Mouse (Mus musculus) right cerebral cortex, postnatal 10 days (tissue): Measurements from ENCODE around the gene Siglec1.
"Not testable (repeated sequence)": the region's sequence is repeated elsewhere in the genome, so short reads cannot be mapped to it uniquely, and the experiment has no call there.

Source experiments
- DNase-seq, 2 experiments: peaks; one replicate each; pipeline ENCODE4 v3.0.0; 2021; ENCODE audit warnings: low spot score in 2 of 2

The Siglec1 gene

GRCm38 (mm10) chr2:131053851-131054645 lies 32.5 kb downstream of the Siglec1 start:
- no peak for DNase-seq

DNA sequence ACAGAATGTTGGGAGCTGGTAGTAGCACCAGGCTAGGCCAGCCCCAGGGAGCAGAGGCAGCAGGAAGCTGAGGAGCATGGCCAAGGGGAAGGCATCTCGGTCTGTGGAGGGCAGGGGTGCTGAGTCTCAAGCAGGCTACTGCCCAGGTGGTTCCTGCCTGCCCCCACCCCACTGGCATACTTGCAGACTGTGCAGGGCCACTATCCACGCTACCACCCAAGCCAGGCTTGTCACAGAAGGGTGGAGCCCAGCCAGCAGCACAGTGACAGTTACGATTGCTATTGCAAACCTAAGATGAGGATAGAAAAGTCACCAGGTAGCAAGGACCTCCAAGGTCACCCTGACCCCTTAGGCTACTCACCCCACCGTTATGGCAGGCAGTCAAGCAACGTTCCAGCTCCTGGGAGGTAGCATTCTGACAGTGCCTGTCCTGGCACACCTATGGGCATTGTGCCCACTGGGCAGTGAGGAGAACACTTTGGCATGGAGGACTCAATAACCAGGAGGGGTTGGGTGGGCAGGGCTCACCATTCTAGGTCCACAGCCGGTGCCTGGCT lies 33.6 kb downstream of the Siglec1 start:
- DNase-seq, result no peak

- no peak for DNase-seq
Observed at GRCm38 (mm10) chr2:131052043-131052442, 34.5 kb downstream of the Siglec1 start.

DNA sequence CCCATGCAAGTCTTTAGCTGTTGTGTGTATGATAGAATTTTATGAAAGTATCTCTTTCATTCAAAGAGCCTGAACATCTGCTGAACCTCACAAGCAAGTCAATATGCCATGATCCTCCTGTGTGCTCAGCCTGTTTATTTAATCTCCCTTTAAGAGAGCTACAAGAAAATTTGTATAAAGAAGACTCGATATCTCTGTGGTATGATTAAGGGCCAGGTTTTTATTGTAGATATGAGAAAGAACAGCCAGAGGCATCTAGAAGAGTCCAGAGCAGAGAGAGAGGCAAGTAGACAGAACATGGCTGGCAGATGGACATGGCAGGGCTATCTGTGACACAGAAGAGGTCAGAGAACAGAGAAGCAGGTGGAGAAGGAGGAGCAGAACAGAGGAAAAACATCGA lies 40.5 kb downstream of the Siglec1 start:
- DNase-seq, result no peak

GRCm38 (mm10) chr2:131044989-131045720 lies 41.4 kb downstream of the Siglec1 start:
- DNase-seq, result peak in 1 of 2 experiments; percentile 28

- DNase-seq, result no peak
Observed at GRCm38 (mm10) chr2:131044354-131044852, 42.2 kb downstream of the Siglec1 start.

DNA sequence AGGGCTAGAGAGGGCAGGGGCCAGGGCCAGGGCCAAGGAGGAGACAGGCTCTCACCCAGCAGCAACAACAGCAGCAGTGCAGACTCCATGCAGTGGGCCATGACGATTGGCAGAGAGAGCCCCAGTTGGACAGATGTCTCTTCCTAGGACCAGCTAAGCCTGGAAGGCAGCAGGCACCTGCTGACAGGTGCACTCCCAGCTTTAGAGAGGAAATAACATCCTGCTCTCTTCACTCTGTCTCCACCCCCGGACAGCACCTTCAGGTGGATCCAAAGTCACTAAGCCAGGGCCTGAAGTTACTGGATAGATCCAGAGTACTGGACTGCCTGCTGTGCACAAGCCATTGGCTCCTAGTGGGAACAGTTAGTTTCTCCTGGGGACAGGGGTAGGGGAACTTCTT lies 43.6 kb downstream of the Siglec1 start, which contains the start of gene Gfra4:
TSS of gene Gfra4 (minus strand) at position 101 of the 400 bp plus-strand sequence.
- DNase-seq, result no peak

DNA sequence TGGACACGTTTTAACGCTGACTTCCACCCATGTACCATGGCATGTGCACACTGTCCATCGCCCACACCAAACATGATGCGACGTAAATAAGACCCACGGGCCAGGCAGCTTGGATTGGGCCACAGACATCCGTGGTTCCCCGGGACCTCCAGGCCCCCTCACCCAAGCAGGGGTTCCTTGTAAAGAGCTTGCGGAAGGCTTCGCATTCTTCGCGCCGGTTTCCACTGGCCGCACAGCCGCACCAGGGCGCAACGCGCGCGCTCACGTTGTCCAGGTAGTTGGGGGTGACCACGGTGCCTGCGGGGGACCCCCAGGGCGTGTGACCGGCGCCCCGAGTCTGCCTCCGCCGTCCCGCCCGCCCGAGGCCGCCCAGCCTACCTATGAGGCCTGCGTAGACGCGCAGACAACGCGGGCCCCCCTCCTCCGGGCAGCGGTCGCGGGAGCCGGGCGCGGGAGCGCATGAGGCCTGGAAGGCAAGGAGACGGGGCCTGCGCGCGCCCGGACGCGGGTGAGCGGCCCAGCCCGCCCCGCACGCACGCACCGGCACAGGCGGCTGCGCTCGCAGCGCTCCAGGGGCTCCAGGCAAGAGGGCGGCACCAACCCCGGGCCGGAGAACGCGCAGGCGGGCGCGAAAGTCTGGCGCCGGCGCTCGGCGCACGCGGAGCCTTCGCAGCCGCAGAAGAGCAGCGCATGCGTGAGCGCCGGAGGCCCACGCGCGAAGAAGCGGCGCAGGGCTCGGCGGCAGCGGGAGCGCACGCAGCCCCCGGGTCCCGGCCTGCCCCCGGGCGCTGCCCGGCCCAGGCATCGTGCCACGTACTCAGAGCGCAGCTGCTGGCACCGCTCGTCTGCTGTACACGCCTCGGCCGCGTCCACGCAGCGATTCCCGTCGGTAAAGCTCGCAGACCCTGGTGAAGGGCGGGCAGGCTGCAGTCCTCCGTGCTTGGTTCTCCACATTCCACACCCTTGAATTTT lies 45.4 kb downstream of the Siglec1 start:
- DNase-seq, result peak; percentile 86 to 88

- DNase-seq, result no peak
Observed at GRCm38 (mm10) chr2:131038675-131039074, 47.9 kb downstream of the Siglec1 start.

DNA sequence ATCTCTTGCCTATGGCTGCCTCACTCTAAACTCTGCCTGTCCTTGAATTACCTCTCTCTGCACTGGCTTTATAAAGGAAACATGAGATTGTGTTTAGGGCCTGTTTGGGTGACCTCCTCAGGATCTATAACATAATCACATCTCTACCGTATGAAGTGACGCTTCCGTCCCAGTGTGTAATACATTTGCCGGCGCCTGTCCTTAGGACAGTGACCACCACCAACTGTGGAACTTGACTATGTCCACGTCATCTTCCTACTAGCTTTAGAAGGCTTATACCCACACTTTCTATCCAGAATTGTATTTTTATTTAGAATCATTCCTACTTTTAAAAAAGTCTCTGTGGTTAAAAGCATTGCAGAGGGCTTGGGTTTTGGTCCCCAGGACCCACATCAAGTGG lies 48.4 kb downstream of the Siglec1 start:
- no peak for DNase-seq

- peak; percentile 42 to 60 for DNase-seq
Observed at GRCm38 (mm10) chr2:131037226-131037990, 49.2 kb downstream of the Siglec1 start.

DNA sequence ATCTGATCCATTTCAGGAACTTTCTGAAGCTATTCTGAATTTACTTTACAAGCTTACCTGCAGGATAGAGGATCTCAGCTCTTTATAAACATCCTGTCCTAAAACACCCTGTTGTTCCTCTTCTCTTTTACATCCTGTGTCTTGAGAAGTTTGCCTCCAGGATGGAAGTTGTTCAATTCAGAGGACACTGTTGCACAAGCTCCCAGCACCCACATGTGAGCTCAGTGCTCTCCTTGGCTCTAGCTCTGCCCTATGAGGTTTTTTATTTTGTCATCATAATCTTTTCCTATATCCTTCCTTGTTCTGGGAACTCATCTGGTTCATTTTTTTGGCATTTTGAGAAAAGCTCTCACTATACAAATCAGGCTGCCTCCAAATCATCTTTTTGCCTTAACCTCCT lies 49.8 kb downstream of the Siglec1 start:
- DNase-seq, result no peak

DNA sequence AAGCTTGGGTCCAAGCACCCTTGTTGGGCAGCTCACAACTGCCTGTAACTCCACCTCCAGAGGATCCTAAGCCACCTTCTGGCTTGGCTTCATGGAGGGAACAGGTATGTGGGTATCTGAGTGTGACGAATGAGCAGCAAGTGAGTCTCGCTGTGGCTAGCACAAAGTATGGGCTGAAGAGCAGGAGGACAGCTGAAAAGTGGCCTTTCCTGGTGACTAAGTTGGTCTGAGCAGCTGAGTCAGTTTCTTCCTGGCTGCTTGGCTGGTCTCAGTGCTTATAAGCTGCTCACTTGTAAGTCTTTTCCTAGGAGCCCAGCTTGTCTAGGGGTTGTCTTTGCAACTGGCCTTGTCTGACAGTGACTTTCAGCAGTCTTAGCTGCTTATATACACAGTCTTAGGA lies 50.2 kb downstream of the Siglec1 start:
- DNase-seq, result no peak

- DNase-seq, result not testable (repeated sequence)
Observed at GRCm38 (mm10) chr2:131031406-131031805, 55.2 kb downstream of the Siglec1 start.

GRCm38 (mm10) chr2:131030998-131031397 lies 55.6 kb downstream of the Siglec1 start:
- no peak for DNase-seq

DNA sequence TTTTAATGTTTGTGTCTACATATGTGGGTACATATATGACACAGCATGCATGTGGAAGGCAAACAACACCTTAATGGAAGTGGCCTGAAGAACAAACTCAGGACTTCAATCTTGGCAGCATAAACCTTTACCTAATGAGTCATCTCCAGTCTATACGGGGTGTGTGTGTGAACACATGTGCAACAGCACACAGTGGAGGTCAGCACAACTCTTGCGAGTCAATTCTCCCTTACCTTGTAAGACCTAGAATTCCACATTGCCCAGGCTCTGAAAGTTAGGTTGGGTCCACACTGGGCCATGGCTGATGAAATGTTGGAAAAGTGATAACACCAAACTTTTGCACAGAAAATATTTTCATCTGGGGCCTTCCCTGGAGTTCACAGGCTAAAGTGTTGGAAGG lies 56.0 kb downstream of the Siglec1 start:
- DNase-seq, result no peak

- DNase-seq, result no peak
Observed at GRCm38 (mm10) chr2:131029065-131029935, 57.3 kb downstream of the Siglec1 start.

GRCm38 (mm10) chr2:131026941-131027340 lies 59.6 kb downstream of the Siglec1 start:
- no peak for DNase-seq

GRCm38 (mm10) chr2:131025230-131025629 lies 61.3 kb downstream of the Siglec1 start:
- DNase-seq, result no peak
